Mouse (Mus musculus) kidney, postnatal 14 days (tissue): Measurements from ENCODE around the gene Fndc11.

Experiments used
- DNase-seq: peaks from one replicate; pipeline ENCODE4 v3.0.0; 2022; ENCODE audit warnings: mixed read lengths

The Fndc11 gene

DNA sequence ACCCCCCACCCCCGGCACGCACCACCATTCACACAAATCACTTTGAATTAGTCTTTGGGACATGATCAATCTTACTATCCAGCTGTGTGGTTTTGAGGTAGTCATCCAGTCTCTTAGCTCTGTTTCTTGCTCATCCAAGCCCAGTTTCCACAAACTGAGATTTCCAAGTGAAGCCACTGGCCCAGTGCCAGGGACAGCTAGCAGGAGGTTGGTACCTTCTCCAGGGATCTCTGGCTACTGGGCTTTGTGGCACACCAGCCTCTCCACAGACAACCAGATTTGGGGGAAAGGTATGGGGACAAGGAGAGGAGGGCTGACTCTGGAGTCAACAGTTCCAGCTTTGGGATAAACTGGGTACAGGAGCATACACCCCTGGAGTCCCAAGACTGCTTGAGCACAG lies 548 bp downstream of the Fndc11 start:
- DNase-seq = peak; percentile 38

DNA sequence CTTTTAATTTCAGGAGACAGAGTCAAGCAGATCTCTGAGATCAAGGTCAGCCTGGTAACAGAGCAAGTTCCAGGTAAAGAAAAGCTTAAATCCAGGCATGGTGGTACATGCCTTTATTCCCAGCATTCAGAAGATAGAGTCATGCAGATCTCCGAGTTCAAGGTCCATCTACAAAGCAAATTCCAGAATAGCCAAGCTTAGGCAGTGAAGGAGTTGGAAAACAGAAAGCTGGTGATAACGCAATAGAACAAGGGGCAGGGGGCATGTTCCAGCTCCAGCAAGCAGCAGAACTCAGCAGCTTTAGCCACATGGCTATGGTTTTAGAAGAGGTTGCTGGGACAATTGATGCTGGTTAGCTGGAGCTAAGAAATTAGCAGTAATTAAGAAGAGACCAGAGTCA lies 5.2 kb downstream of the Fndc11 start:
- DNase-seq = no peak

DNA sequence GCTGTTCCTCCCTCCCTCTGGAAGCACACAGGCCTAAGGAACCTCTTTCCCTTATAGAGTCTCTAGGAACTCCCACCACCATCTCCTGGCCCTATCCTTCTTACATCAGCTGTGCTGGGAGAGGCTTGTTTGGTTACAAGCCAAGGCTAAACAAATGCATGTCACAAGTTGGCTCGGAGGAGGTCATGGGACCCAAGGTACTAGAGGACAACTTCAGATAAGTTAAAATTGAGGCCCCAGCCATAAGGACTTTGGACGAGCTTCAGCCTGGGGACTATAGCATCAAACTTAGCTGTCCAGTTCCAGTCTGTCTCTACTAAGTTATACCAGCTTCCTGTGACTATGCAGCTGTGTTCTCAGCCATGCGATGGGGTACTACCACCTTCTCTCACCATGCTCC lies 7.3 kb downstream of the Fndc11 start:
- no peak for DNase-seq

DNA sequence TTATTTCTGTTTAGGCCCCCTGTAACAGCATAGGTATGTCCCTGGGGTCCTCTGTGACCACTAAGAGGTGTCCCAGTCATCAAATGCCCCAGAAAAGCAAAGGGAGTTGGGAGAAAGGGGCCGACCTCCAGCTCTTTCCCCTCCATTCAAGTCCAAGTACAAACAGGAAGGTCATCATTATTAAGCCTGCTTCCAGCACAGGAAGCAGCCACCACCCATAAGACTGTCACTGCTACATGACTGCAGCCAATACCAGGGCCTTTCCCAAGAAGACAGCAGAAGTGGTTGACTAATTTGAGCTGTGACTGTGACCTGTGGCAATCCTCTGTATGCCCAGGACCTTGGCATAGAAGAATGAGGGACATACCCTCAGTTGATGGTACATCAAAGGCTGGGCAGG lies 8.5 kb downstream of the Fndc11 start:
- peak; percentile 19 for DNase-seq

DNA sequence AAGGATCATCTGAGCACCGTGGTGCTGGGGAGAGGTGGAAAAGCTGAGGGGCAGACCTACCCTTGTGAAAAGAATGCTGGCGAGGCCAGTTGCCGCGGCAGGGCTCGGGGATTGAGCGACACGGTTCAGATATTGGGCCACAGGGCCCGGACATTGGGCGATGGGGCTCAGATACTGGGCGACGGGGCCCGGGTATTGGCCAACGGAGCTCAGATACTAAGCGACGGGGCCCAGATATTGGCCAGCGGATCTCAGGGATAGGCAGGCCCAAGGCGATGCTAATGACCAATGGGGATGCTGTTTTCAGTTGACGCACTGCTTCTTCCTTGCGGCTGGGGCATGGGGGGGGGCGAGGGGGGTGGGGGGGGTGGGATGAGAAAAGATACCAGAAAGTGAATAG lies 11.4 kb downstream of the Fndc11 start:
- no peak for DNase-seq

DNA sequence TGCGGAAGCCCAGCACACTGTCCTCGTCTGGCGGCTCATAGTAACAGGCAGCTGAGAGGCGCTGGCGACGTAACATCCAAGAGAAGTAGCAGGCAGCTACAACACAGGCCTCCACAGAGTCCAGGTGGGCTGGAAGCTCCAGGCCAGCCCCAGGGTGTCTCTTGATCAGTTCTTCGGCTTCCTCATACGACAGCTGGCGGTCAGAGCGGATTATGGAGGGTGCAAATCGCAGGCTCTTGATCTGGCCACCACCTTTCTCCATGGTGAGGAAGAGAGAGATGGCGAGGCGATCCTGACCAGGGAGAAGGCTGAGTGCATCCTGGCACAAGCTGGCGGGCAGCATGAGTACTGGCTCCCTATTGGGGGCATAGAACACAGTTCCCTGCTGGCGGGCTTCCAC lies 13.6 kb downstream of the Fndc11 start:
- DNase-seq = no peak

DNA sequence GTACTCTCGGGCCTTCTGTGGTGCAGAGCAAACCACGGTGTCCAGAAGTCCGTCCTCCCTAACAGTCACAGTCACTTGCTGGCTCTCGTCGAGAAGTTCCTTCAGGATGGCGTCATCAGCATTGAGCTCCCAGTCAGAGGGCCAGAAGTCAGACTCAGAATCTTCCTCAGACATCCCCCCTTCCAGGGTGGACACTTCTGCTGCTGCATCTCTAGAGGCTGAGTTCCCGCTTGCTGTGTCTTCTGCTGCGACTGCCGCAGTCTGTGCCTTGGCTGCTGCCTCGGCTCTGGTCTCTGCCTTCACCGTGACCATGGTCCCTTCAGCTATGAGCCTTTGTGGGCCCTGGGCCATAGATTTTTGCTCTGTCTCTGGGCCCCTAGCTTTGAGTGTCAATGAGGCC lies 14.9 kb downstream of the Fndc11 start:
- no peak for DNase-seq

DNA sequence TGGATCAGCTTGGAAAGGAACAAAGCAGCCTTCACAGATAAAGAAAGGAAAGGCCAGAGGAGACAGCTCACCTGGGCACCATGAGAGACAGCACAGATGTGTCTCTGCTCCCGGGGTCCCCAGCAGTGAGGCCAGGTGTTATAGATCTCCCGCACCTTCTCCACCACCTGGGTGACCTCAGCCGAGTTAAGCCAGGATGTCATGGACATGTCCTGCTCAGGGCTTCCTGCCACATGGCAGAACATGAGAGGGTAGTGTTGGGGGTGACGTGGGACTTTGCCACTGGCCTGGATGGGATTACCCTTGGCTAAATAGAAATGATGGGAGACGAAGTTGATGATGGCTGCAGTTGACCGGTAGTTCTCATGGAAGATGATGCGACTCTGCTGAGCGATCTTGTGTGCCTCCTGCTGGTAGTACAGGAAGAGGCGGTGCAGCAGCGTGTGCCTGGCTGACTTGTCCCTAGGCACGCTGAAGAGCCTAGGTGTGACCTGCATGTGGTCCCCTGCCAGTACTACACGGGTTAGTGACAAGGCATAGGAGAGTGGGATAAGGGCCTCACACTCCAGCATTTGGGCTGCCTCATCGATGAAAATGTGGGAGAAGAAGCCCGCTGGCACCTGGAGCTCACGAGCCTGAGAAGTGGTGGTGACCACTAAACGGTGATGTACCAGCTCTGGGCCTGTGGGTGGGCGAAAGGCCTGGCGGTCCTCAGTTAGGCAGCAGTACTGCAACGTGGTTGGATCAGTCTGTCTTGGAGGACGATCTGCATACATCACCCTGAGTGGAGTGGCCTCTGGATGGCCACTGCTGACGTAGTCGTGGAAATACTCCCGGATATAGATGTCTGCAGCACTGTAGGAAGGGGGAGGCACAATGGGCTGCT lies 16.1 kb downstream of the Fndc11 start:
- no peak for DNase-seq

DNA sequence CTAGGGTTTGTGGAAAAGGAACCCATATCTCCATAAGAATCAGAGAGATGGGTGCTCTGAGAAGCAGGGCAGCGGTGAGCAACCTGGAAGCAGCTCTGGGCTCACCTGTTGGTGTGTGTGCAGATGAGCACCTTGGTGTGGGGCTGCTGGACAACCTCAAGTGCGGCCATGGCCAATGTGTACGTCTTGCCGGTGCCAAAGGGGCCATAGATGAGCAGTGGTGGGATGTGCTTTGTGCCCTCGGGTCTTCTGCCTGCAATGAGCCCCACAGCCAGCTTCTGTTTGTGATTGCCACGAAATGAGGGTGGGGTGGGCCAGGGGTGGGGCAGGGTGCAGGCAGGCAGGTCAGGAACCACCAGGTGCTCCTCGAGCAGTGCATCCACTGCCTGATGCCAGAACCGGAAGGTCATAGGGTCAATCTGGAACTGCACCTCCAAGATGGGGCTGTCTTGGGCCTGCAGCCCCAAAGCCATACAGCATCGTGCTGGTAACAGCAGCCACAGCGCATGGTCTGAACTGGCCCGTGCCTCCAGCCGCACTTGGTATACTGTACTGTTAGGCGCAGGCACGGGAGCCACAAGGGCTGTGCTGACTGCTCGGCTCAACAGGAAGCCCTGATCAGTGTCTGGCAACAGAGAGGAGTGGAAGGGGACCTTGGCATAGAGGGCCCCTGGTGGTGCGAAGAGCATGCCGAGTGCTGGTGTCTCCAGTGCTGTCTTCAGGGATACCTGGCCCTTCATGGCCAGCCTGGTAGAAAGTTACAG lies 17.6 kb downstream of the Fndc11 start:
- DNase-seq = no peak

DNA sequence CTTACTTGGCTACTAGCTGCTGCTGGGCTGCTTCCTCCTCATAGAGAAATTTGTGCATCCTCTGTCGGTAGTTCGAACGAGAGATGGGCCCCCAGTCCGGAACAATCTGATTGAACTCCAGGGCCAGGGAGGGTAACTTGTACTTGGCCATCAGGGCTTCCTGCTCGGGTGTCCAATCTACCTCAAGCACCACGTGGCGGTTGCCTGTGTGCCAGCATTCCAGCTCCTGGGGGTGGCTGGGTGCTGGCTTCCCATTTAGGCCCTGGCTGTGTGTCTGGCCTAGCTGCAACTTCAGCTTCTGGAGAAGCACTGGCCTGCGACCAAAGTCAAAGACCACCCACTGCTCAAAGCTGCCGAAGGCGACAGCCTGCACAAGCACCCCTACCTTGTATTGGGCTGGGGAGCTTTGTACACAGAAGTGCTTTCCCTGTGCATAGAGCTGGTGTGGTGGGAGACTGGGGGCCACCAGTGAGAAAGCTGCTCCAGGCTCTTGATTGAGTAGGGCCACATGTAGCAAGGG lies 18.3 kb downstream of the Fndc11 start:
- no peak for DNase-seq

DNA sequence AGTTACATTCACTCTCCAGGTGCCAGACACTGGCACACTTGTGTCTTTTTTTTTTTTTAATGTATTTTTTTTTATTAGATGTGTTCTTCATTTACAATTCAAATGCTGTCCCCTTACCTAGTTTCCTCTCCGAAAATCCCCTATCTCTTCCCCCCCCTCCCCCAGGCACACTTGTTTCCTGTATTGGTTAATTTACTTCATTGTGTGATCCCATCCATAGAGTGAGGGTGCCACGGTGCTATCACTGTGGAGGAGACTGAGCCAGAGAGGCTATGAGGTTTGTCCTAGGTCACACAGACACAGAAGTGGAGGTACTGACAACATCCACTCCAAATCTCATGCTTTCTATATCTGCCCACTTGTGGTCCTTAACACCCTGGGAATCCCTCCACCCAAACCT lies 19.0 kb downstream of the Fndc11 start:
- no peak for DNase-seq

DNA sequence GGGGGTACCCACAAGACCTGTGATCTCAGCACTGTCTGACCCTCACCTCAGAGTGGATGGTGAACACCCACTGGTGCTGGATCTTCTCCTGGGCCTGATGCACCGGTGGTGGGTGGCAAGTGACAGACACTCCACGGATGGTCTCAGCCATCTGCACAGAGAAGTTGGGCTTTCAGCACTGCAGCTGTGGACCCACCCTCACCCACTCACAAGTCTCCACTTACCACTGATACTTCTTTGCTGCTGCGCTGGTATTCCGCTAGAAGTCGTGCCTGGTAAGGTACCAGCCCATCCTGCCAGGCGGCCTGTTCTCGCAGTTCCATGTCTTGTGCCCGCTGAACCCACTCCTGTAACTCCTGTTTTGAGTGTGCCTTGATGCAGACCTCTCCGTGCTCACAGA lies 19.4 kb downstream of the Fndc11 start:
- no peak for DNase-seq

DNA sequence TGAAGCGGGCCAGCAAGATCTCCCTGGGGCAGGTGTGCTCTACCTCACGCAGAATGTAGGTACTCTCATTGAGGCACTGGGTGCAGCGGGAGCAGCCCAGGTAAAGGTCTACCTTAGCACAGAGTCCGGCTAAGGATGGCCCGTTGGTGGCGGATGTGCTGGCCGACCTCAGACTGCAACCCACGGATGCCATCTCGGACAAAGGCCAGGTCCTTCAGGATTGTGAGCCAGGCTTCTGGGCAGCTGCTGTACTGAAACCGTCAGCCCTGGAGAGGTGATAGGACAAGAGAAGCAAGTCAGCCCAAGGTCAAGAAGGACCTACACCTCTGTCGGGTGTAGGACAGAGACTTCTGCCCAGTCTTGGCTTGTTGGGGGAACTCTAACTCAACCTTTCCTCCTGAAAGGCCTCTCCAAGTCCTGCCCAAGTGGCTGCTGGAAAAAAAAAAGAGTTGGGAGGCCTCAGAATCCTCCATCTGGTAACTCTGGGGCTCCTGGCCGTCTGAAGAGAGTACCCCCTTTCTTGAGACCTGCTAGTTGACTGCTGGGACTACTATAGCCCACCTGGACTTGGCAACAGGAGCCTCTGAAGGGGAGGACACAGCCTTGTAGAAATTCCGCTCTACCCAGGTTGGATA lies 21.1 kb downstream of the Fndc11 start:
- no peak for DNase-seq

DNA sequence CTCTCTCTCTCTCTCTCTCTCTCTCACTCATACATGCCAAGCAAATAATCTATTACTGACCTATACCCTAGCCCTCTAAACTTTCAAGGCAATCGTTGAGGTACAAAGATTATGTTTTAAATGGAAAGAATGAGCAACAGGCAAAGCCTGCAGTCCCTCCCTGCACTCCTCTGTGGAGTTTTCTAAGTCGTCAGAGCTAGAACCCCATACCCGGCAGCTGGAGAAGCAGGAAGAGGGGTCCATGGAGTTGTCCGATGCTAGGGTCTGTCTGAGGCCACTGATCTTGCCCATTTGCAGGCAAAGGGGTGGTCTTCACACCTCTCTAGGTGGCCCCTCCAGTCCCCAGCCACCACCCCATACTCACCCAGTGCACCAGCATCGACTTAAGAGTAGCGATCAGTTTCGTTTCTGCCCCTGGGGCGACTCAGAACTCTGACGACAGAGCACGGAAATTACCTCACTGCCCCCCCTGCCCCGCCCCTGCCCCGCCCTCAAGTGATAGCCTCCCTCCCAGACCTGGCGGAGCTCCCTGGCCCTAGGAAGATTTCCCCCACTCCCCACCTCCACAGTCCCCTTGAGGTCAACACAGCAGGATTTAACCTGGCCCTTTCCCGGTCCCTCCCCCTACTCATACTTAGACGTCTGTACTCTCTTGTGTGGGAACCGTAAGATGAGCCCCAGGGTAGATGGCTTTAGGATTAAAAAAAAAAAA lies 21.9 kb downstream of the Fndc11 start, which contains the start of gene Helz2:
Gene Helz2, minus strand, starts transcription at position 426 of the 712 bp plus-strand sequence.
- DNase-seq = peak; percentile 71

DNA sequence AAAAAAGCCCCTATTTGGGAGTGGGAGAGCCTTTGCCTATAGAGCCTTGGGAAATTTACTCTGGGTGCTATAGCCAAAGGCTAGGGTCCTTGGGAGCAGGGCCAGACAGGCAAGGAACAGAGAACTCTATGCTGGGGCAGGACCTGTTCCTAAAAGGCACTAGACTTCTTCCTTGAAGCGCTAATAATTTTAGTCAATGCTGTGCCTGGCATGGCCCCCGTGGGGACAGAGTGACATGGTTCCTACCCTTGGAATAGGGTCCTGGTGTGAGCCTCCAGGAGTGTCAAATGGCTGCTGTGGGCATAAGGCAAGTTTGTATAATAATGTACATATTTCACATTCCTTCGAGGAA lies 22.5 kb downstream of the Fndc11 start:
- no peak for DNase-seq

DNA sequence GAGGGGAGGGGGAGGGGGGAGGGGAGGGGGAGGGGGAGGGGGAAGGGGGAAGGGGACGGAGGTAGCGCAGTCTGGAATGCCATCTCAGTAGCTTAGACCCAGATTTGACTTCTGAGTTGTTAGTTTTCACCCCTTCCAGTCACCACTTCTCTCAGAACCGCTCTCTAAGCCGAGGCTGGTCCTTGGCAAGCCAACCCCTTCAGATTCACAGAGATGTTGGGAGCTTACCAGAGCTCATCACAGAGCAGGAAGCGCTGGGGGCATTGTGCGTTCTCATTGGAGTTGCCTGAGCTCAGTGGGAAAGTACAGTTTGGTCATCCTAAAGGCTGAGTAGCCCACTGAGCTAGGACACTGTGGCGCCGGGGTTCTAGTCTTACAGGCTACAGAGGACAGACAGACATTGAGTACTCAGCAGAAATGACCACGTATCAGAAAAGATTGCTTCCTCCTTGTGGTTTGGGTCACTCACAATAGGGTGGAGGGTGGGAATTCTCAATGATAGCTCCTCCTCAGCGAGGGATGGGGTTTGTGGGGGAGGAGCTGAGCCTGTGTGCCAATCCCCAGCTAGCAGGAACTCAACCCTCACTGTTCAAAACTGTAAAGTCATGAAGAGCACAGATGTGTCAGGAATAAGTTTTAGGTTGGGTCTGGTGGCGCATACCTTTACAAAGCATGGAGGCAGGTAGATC lies 24.0 kb downstream of the Fndc11 start:
- peak; percentile 36 for DNase-seq

DNA sequence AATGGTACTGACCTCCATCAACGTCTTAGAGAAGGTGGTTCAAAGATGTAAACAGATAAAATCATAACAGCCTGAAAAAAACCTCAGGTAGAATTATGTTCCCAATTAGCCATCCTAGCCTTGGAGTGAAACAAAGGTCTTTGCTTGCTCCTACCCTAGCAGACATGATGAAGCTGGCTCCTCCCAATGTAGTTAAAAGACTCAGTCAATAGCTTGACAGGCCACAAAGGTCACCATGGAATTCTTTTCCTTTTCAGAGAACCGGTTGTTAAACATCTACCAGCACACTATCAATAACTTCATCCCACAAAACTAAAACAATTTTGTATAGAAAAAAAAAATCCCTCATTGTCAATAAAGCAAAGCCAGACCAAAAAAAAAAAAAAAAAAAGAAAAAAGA lies 25.2 kb downstream of the Fndc11 start:
- no peak for DNase-seq

DNA sequence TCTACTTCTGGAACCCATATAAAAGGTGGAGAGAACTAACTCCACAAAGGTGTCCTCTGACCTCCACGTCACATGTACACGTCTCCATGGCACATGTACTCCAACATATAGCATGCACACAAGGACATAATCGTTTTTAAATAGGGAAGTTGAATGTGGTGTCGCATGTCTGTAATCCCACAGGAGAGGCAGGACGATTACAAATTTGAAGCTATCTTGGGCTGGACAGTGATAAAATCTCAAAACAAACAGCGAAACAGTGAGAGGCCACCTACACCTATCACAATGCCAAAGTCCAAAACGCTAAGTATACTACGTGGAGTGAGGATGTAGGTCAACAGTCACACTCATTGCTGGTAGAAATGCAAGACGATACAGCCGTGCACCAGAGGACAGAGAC lies 29.4 kb downstream of the Fndc11 start:
- no peak for DNase-seq

DNA sequence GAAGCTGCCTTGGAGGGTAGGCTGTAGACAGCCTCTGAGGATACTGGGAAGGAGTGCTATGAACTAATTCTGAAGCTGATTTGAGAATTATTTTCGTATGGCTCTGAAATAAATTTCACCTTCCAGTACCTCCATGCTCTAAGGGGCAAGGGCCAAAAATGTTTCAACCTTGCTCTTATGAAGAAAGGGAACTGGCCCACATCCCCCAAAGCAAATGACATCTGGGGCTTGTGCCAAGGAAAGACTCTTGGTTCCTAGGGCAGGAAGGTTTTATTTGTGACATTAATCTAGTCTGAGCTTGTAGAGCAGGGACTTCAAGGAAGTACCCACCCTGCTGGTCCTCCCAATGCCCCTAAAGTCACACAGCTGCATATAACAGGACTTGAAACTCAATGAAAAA lies 32.0 kb downstream of the Fndc11 start:
- DNase-seq = no peak

DNA sequence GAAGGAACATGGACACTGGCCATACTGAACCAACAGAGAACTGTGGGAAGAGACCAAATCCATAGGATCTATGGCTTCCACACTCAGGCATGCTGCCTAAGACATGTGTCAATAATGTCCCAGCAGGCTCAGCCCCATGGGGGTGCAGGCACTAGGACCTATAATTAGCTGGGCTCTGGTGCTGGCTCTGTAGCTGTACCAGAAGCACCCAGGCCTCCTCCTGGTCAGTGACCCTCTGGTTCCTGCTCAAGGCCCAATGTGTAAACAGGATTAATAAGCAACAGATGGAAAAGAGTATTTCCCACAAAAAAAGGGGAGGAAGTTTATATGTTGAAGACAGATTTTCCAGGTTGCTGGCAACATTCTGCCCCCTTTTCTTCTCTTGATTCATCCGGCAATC lies 33.4 kb downstream of the Fndc11 start:
- no peak for DNase-seq

DNA sequence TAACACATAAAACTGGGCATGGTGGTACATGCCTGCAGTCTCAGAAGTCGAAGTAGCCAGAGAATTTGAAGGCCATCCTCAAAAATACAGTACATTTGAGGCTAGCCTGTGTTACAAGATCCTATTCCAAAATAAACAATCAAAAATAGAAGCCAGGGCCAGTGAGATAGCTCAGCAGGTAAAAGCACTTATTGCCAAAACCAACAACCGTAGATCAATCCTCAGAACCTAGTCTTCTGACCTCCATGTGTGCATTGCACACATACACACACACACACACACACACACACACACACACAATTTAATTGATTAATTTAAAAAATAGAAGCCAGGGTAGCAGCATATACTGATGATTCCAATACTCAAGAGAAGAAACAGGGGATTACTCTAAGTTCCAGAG lies 47.0 kb downstream of the Fndc11 start:
- DNase-seq = no peak

DNA sequence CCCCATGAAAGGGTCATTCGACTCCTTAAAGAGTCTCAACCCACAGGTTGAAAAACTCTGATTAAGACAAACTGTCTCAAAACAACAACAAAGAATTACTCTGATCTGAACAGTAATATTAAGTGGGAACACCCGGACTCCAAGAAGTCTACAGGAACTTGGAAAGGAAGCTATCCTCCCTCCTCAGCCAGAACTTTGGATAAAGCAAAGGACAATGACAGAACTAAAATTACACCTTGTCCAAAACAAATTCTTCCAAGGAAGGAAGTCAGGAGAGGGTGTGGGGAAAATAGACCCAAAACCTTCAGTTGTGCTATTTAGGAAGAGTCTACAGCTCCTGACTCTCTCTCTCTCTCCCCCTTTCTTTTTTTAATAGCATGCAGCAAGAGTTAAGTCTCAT lies 52.3 kb downstream of the Fndc11 start:
- DNase-seq = peak; percentile 22
